Mouse (Mus musculus) embryonic facial prominence, embryonic 13.5 days (tissue): Measurements from ENCODE around the gene Ddost. TPM values are rescaled to one million over a fixed set of nuclear protein-coding genes. Genes with fewer than 3 reads are reported as not detected.

Experiments
- ATAC-seq: fragments of 200-750 bp; cut with Nextera tagmentation; 2 replicates; pipeline ENCODE4 v1.8.0; 2017; ENCODE audit warnings: low read depth; ENCODE audit not compliant: insufficient number of reproducible peaks, insufficient read depth, low FRiP score, low TSS enrichment
- H3K27ac ChIP-seq: fragments of 300-500 bp; sonication (generic); 2 replicates; pipeline ENCODE4 v1.5.1; 2015; ENCODE audit warnings: moderate library complexity, mild to moderate bottlenecking, inconsistent platforms
- H3K27me3 ChIP-seq: fragments of 300-500 bp; sonication (generic); 2 replicates; pipeline ENCODE4 v1.6.1; 2015; ENCODE audit warnings: mild to moderate bottlenecking, inconsistent platforms
- H3K36me3 ChIP-seq: fragments of 300-500 bp; sonication (generic); 2 replicates; pipeline ENCODE4 v1.6.1; 2015; ENCODE audit warnings: mild to moderate bottlenecking, inconsistent platforms
- H3K4me1 ChIP-seq: fragments of 300-500 bp; sonication (generic); 2 replicates; pipeline ENCODE4 v1.6.1; 2015; ENCODE audit warnings: inconsistent platforms
- H3K4me2 ChIP-seq: fragments of 300-500 bp; sonication (generic); 2 replicates; pipeline ENCODE4 v1.6.1; 2015; ENCODE audit warnings: moderate library complexity, mild to moderate bottlenecking, inconsistent platforms
- H3K4me3 ChIP-seq: fragments of 300-500 bp; sonication (generic); 2 replicates; pipeline ENCODE4 v1.5.1; 2015; ENCODE audit warnings: mild to moderate bottlenecking, inconsistent platforms
- H3K9ac ChIP-seq: fragments of 300-500 bp; sonication (generic); 2 replicates; pipeline ENCODE4 v1.6.1; 2015; ENCODE audit warnings: mild to moderate bottlenecking, inconsistent platforms
- H3K9me3 ChIP-seq: fragments of 300-500 bp; sonication (generic); 2 replicates; pipeline ENCODE4 v1.6.1; 2016; ENCODE audit warnings: inconsistent platforms
- WGBS: fragments of 180-500 bp; shearing (Covaris S2); methylation state at CpG from one replicate; pipeline ENCODE4 v1.1.7; 2015; ENCODE audit warnings: mixed read lengths; 5-methylcytosine and 5-hydroxymethylcytosine counted together
- polyA plus RNA-seq: library from polyadenylated mRNA; unstranded; fragments of >200 nt; fragmentation: Nextera tagmentation; extraction: Ambion mirVana; gene quantifications from 2 replicates; pipeline ENCODE4 v1.2.1, GENCODE M21; 2015

The Ddost gene
- polyA plus RNA-seq, 1 experiment from 2014 or later, result 321 TPM

DNA sequence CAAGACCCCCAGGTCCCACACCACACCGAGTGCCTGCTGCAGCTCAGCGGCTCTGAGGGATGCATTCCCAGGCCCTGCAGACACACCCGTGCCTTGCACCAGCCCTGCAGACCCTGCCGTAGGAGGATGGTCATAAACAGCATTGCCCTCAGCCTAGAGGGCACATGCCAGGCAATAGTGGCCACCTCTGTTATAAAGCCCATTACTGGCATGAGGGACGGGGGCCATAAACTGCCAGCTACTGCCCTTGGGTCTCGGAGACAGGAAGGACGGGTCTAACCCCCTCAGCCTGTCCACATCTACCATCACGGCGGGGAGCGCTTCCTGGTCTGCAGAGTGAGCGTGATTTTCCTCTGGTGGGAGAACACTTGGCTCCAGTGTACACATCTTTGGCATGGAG is 8.5 kb downstream of the Ddost start:
- H3K9ac ChIP-seq, result no peak overlapping the region
- no peaks in the 10 kb centered on the region for H3K9me3 ChIP-seq
- no peak overlapping the region for H3K4me3 ChIP-seq
- no peaks in the 10 kb centered on the region for H3K4me1 ChIP-seq
- peaks cover 95% of the 10 kb centered on the region for H3K36me3 ChIP-seq
- no peak overlapping the region for H3K4me2 ChIP-seq
- 88% methylated on average over 11 of the region's 11 CpGs for WGBS
- H3K27me3 ChIP-seq, result no peaks in the 10 kb centered on the region
- no peak for ATAC-seq
- H3K27ac ChIP-seq, result no peak overlapping the region

DNA sequence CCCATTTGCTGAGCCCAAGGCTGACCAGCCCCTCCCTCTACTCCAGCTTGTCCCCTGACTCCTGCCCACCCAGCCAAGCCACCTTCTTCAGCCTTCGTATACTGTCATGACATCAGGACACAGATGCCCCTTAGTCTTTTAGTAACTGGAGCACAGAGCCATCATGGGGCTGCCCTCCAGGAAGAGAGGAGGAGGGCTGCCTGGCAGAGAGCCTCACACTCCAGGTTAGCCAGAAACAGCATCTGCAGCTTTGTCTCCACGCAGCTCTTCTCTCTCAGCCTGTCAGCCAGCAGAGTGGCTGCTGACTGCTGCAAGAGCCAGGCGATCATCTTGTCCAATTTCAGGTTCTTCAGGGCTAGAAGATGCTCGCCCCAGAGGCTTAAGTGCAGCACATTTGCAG is 9.3 kb downstream of the Ddost start:
- H3K36me3 ChIP-seq, result peaks cover 93% of the 10 kb centered on the region
- H3K27me3 ChIP-seq, result no peaks in the 10 kb centered on the region

DNA sequence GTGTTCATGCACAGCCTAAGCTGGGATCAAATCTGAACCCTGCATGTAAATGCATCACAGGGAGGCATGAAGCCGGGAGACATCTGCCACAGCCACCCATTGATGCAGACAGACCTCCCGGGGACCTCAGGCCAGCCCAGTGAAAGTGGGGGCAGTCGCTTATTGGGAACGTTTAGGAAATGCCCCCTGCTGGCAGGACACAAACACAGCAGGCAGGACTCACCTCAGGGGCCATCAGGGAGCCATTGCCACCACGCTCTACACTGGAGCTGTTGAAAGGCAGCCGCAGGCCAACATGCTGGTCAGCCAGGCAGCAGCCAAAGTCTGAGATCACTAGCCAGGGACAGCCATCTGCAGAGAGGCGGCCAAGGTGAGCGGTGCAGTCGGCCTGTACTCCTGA is 11.3 kb downstream of the Ddost start:
- Histone ChIP-seq H3K9ac (no peak overlapping the region), H3K27ac (no peak overlapping the region), H3K9me3 (no peaks in the 10 kb centered on the region), H3K4me1 (no peaks in the 10 kb centered on the region), H3K36me3 (peaks cover 87% of the 10 kb centered on the region), H3K4me2 (no peak overlapping the region), H3K4me3 (no peak overlapping the region), H3K27me3 (no peaks in the 10 kb centered on the region)
- no peak for ATAC-seq
- WGBS, result 63% methylated on average over 9 of the region's 9 CpGs

More for the DNA sequence above, 9.3 kb downstream of the Ddost start:
- WGBS, result 90% methylated on average over 4 of the region's 4 CpGs
- Histone ChIP-seq H3K4me3 (no peak overlapping the region), H3K4me2 (no peak overlapping the region), H3K27ac (no peak overlapping the region), H3K9me3 (no peaks in the 10 kb centered on the region), H3K9ac (no peak overlapping the region), H3K4me1 (no peaks in the 10 kb centered on the region)
- ATAC-seq, result no peak

DNA sequence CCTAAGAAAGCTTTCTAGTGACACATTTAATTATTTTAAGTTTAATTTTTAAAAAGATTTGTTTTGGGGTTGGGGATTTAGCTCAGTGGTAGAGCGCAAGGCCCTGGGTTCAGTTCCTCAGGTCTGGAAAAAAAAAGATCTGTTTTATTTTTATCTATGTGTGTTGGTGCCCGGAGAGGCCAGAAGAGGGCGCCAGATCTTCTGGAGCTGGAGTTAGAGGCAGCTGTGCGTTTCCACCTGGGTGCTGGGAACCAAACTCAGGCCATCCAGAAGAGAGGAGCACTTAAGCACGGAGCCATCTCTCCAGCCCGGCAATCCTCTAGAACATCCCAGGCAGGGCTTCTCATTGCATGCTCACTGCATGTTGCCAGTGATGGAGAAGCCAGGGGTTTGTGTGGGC is 11.8 kb downstream of the Ddost start:
- WGBS, result 86% methylated on average over 6 of the region's 6 CpGs
- Histone ChIP-seq H3K4me1 (no peaks in the 10 kb centered on the region), H3K9ac (no peak overlapping the region), H3K4me2 (no peak overlapping the region), H3K27ac (no peak overlapping the region), H3K36me3 (peaks cover 81% of the 10 kb centered on the region), H3K27me3 (no peaks in the 10 kb centered on the region), H3K9me3 (no peaks in the 10 kb centered on the region), H3K4me3 (no peak overlapping the region)
- no peak for ATAC-seq

DNA sequence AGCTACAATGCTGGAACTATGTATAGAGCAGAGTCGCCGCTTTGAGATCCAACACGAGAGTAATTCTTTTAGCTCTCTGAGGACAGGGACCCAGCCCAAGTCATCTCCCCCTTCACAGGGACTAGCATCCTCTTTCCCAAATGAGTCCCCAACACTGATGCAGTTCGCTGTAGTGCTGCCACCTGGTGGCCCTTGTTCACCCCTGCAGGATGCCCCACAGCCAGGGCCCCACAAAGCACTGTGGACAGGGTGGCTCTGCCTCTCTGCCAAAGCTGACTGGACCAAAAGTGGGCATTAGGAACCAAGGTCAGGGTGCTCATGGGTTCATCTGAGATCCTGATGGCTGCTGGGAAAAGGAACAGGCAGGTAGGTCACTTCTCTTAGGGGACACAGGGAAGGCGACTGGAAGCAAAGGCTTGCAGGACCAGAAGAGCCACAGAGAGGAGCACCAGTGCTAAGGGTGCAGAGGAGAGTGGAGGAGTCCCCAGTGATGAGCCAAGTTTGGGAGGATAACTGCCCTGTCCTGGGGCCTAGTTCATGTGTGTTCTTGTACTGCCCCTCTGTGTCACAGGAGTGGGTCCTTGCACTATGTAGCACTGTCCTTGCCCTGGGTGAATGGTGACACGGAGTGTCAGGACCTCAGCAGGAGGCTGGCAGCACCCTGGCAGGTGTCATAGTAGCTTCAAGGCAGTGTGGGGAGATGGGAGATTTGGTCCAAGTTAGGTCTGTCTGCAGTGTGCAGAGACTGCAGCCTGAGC is 14.2 kb downstream of the Ddost start:
- peaks cover 58% of the 10 kb centered on the region for H3K36me3 ChIP-seq
- no peaks in the 10 kb centered on the region for H3K9me3 ChIP-seq
- no peak overlapping the region for H3K4me3 ChIP-seq
- H3K27me3 ChIP-seq, result no peaks in the 10 kb centered on the region
- WGBS, result 48% methylated on average over 6 of the region's 6 CpGs
- H3K27ac ChIP-seq, result no peak overlapping the region
- no peak overlapping the region for H3K9ac ChIP-seq
- H3K4me2 ChIP-seq, result no peak overlapping the region
- no peak for ATAC-seq
- 0 out of 2 replicates have a peak, but pooled peaks cover 3% of the 10 kb centered on the region for H3K4me1 ChIP-seq

DNA sequence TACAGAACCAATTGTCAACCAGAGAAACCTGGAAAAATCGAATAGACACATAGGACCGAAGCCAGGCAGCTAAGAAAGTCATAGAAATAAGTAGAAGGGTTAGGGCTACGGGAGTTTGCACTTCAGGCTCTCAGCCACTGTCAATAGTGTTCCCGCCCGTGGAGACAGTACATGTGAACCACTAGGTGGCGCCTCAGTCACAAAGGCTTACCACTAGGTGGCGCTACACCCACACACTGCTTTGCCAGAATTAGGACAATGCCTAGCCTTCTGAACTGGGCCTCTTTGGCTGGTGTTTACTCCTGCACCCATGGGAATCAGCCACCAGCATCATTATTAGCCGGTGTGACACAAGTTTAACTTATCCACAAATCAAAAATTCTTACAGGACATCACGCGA is 15.0 kb downstream of the Ddost start:
- Histone ChIP-seq H3K27me3 (no peaks in the 10 kb centered on the region), H3K9me3 (no peaks in the 10 kb centered on the region), H3K4me2 (no peak overlapping the region), H3K27ac (no peak overlapping the region), H3K4me1 (0 out of 2 replicates have a peak, but pooled peaks cover 3% of the 10 kb centered on the region), H3K4me3 (no peak overlapping the region), H3K36me3 (peaks cover 50% of the 10 kb centered on the region), H3K9ac (no peak overlapping the region)
- 34% methylated on average over 10 of the region's 10 CpGs for WGBS
- ATAC-seq, result no peak

DNA sequence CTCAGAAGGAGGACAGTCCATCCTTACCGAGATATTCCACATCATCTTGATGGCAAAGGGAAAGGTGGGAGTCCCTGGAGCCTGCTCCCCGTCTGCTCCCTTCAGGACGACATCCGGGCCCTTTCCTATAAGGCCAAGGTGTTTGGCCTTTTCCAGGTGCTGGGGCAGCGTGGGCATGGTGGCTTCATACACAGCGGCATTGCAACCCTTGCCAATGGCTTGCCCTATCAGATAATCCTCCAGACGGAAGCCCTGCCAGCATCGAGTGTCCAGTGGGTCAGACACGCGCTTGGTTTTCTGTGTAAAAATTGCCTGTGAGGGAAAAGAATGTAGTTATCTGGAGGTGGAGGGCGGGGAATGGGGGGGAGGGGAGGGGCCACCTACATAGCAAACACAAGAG is 16.2 kb downstream of the Ddost start:
- ATAC-seq, result no peak
- Histone ChIP-seq H3K27me3 (no peaks in the 10 kb centered on the region), H3K9me3 (no peaks in the 10 kb centered on the region), H3K9ac (0 out of 2 replicates have a peak overlapping the region, but pooled peaks have one; percentile 40), H3K4me1 (0 out of 2 replicates have a peak, but pooled peaks cover 3% of the 10 kb centered on the region), H3K4me3 (no peak overlapping the region), H3K4me2 (no peak overlapping the region), H3K36me3 (peaks cover 38% of the 10 kb centered on the region), H3K27ac (no peak overlapping the region)
- 74% methylated on average over 11 of the region's 11 CpGs for WGBS

DNA sequence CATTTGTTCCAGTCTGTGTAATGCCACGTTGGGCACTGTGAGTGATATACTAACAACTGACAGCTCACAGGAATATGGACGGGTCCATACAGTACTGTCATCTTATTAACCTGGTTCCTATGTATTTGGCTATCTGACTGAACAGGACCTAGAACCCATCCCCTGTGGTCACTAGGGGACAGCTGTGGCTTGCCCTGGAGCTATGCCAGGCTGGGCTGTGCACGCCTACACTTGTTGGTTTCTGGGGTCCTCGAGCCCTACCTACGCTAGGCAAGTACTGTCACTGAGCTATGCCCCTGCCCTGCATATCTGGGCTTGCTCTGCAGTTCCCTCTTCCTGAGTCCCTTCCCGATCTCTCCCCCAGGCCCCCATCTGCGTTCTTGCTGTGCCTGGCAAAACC is 17.0 kb downstream of the Ddost start:
- H3K4me3 ChIP-seq, result no peak overlapping the region
- 73% methylated on average over 7 of the region's 7 CpGs for WGBS
- H3K27me3 ChIP-seq, result no peaks in the 10 kb centered on the region
- 0 out of 2 replicates have a peak overlapping the region, but pooled peaks have one; percentile 6 for H3K9ac ChIP-seq
- H3K4me2 ChIP-seq, result no peak overlapping the region
- no peak overlapping the region for H3K27ac ChIP-seq
- H3K9me3 ChIP-seq, result no peaks in the 10 kb centered on the region
- no peak for ATAC-seq
- peaks cover 7% of the 10 kb centered on the region for H3K4me1 ChIP-seq
- H3K36me3 ChIP-seq, result peaks cover 32% of the 10 kb centered on the region

DNA sequence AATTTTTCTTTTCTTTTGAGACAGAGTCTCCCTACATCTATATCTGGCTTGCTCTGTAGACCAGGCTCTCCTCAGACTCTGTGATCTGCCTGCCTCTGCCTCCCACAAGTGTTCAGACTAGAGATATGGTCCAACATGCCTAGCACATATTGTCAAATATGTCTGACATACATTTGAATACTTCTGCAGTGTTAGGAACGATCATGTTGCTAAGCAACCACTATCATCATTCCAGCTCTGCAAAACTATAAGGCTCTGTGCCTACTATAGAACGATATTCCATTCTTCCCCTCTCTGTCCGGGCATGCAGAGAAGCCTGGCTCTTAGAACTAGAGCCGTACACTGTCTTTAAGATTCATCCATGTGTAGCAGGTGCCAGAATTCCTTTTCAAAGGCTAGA is 18.2 kb downstream of the Ddost start:
- ATAC-seq, result no peak
- Histone ChIP-seq H3K36me3 (peaks cover 20% of the 10 kb centered on the region), H3K9me3 (no peaks in the 10 kb centered on the region)

DNA sequence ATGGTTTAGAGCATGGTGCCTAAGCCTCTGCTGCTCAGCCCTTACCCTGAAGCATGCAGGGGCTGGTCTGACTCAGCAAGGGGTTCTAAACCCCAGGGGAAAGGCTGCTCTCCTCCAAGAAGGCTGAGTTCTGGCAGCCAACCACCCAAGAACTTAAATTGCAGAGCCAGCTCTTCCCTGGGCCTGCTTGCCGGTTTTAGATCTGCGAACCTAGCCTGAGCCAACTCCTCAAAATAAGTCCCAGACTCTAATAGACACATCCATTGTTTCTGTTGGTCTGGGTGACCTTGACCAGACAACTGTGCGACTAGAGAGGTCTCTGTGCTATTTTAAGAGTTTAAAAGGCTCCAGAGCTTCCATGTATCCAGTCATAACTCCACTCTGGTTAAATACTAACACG is 19.2 kb downstream of the Ddost start:
- Histone ChIP-seq H3K27me3 (no peaks in the 10 kb centered on the region), H3K9me3 (no peaks in the 10 kb centered on the region), H3K4me2 (no peak overlapping the region), H3K4me3 (no peak overlapping the region), H3K36me3 (peaks cover 12% of the 10 kb centered on the region; the same call in 1 of the 2 replicates), H3K9ac (0 out of 2 replicates have a peak overlapping the region, but pooled peaks have one; percentile 22), H3K27ac (no peak overlapping the region), H3K4me1 (peaks cover 12% of the 10 kb centered on the region)
- no peak for ATAC-seq
- 69% methylated on average over 4 of the region's 4 CpGs for WGBS

More for the DNA sequence above, 18.2 kb downstream of the Ddost start:
- peaks cover 9% of the 10 kb centered on the region for H3K4me1 ChIP-seq
- no peak overlapping the region for H3K4me2 ChIP-seq
- no peak overlapping the region for H3K27ac ChIP-seq
- 77% methylated on average over 4 of the region's 4 CpGs for WGBS
- no peak overlapping the region for H3K4me3 ChIP-seq
- H3K27me3 ChIP-seq, result no peaks in the 10 kb centered on the region
- H3K9ac ChIP-seq, result no peak overlapping the region

DNA sequence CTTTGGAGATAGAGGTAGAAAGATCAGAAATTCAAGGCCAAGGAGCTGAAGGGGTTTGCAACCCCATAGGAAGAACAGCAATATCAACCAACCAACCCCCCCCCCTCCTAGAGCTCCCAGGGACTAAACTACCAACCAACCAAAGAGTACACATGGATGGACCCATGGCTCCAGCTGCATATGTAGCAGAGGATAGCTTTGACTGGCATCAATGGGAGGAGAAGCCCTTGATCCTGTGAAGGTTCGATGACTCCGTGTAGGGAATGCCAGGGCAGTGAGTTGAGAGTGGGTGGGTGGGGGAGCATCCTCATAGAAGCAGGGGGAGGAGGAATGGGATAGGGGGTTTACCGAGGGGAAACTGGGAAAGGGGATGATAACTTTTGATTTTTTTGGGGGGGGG is 19.9 kb downstream of the Ddost start:
- no peak overlapping the region for H3K4me2 ChIP-seq
- no peaks in the 10 kb centered on the region for H3K9me3 ChIP-seq
- H3K4me3 ChIP-seq, result no peak overlapping the region
- peaks cover 12% of the 10 kb centered on the region for H3K4me1 ChIP-seq
- no peaks in the 10 kb centered on the region for H3K27me3 ChIP-seq
- no peak overlapping the region for H3K27ac ChIP-seq
- H3K9ac ChIP-seq, result no peak overlapping the region
- 93% methylated on average over 3 of the region's 3 CpGs for WGBS
- ATAC-seq, result no peak
- H3K36me3 ChIP-seq, result 0 out of 2 replicates have a peak, but pooled peaks cover 8% of the 10 kb centered on the region

DNA sequence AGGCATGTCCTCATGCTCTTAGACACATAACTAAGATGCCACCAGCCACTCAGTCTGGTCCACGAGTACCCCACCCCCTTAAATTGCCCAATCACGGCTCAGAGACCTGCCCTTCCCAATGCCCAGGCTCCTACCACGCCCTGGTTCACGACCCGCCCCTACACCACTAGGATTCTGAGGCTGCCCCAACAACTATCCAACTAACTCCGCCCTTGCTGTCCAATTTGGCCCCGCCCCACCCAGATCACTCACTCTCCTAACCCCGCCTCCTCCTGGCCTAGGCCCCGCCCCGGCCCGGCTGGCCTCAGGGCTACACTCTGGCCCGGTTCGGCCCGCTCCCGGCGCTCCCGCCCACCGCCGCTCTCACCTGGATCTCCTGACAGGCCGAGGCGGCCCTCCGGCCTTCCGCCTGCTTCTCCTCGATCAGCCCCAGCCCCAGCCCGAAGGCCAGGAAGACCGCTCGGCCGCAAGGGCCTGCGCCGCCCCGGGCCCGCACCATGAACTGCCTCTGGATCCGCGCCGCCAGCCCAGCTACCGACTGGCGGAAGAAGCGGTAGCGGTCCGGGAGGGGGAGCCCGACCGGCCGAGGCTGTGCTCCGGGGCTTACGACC is 21.0 kb downstream of the Ddost start:
- H3K36me3 ChIP-seq, result 0 out of 2 replicates have a peak, but pooled peaks cover 2% of the 10 kb centered on the region
- peak overlapping the region; percentile 95 for H3K4me3 ChIP-seq
- peak overlapping the region; percentile 94 for H3K27ac ChIP-seq
- no peaks in the 10 kb centered on the region for H3K9me3 ChIP-seq
- under 1% methylated on average over 45 of the region's 45 CpGs for WGBS
- H3K9ac ChIP-seq, result peak overlapping the region; percentile 95
- no peaks in the 10 kb centered on the region for H3K27me3 ChIP-seq
- ATAC-seq, result peak; percentile 78
- H3K4me1 ChIP-seq, result peaks cover 17% of the 10 kb centered on the region
- H3K4me2 ChIP-seq, result peak overlapping the region; percentile 62
